Mouse (Mus musculus) gastrocnemius, postnatal 14 days (tissue): ENCODE measurements around the gene Spag16. TPM values are rescaled to one million over a fixed set of nuclear protein-coding genes. Genes with fewer than 3 reads are reported as not detected.
"Not testable (repeated sequence)": the region's sequence is repeated elsewhere in the genome, so short reads cannot be mapped to it uniquely, and the experiment has no call there.

ENCODE experiments used
- DNase-seq: peaks from one replicate; pipeline ENCODE4 v3.0.0; 2021; ENCODE audit warnings: mixed read lengths
- intact Hi-C: fragments of 180-260 bp; cut with DNase I; formaldehyde crosslinking; loops from one replicate; pipeline ENCODE4 v1.15.1; 2025; ENCODE audit warnings: low total_unique reads
- long read RNA-seq, 2 experiments: library from polyadenylated mRNA; stranded (forward); transcript quantifications; one replicate each; pipeline ENCODE4 v2.0.0; 2021
- total RNA-seq, 2 experiments: library from RNA; stranded (reverse); gene quantifications; 2 replicates each; pipeline ENCODE4 v1.2.3; 2021

The Spag16 gene
- not detected for total RNA-seq
- long read RNA-seq, experiment 1, result 0 reads
- long read RNA-seq, experiment 2, result 0 reads

GRCm38 (mm10) chr1:69826806-69827703, at the start of gene Spag16:
Spag16 (plus strand) TSS chr1:69826970.
- peak; percentile 6 for DNase-seq
- intact Hi-C loops, result no loop called here

- intact Hi-C loops, result no loop called here
- DNase-seq, result no peak
These were observed 41.6 kb upstream of the Spag16 start for GRCm38 (mm10) chr1:69785129-69785528.

- DNase-seq, result no peak
- intact Hi-C loops, result no loop called here
These were observed 40.1 kb upstream of the Spag16 start for GRCm38 (mm10) chr1:69786716-69787115.

GRCm38 (mm10) chr1:69787379-69787778, 39.4 kb upstream of the Spag16 start:
- intact Hi-C loops, result no loop called here
- no peak for DNase-seq

- intact Hi-C loops, result no loop called here
These were observed 36.2 kb upstream of the Spag16 start for GRCm38 (mm10) chr1:69790337-69791250.

GRCm38 (mm10) chr1:69798948-69799565, 27.7 kb upstream of the Spag16 start:
- intact Hi-C loops, result no loop called here
- DNase-seq, result no peak

More at GRCm38 (mm10) chr1:69790337-69791250, 36.2 kb upstream of the Spag16 start:
- DNase-seq, result peak; percentile 42

GRCm38 (mm10) chr1:69810161-69810560, 16.6 kb upstream of the Spag16 start:
- DNase-seq, result no peak
- intact Hi-C loops, result no loop called here

- intact Hi-C loops, DNase-seq: not testable (repeated sequence)
These were observed 1.1 kb upstream of the Spag16 start for GRCm38 (mm10) chr1:69825635-69826034.

- intact Hi-C loops, result no loop called here
- DNase-seq, result no peak
These were observed 2.2 kb downstream of the Spag16 start for GRCm38 (mm10) chr1:69828872-69829479.

- intact Hi-C loops, result no loop called here
- DNase-seq, result no peak
These were observed 3.8 kb downstream of the Spag16 start for GRCm38 (mm10) chr1:69830586-69830985.

- intact Hi-C loops, result no loop called here
These were observed 4.2 kb downstream of the Spag16 start for GRCm38 (mm10) chr1:69831002-69831401.

GRCm38 (mm10) chr1:69833476-69833875, 6.7 kb downstream of the Spag16 start:
- DNase-seq, intact Hi-C loops: not testable (repeated sequence)

More at GRCm38 (mm10) chr1:69831002-69831401, 4.2 kb downstream of the Spag16 start:
- no peak for DNase-seq

- intact Hi-C loops, result no loop called here
- no peak for DNase-seq
These were observed 26.7 kb downstream of the Spag16 start for GRCm38 (mm10) chr1:69853436-69853835.

- no peak for DNase-seq
- intact Hi-C loops, result no loop called here
These were observed 41.0 kb downstream of the Spag16 start for GRCm38 (mm10) chr1:69867776-69868175.

- no peak for DNase-seq
- intact Hi-C loops, result no loop called here
These were observed 129.8 kb downstream of the Spag16 start for GRCm38 (mm10) chr1:69956606-69957005.

GRCm38 (mm10) chr1:69996874-69997273, 170.1 kb downstream of the Spag16 start:
- DNase-seq, result no peak
- intact Hi-C loops, result no loop called here

- intact Hi-C loops, result no loop called here
- DNase-seq, result no peak
These were observed 186.2 kb downstream of the Spag16 start for GRCm38 (mm10) chr1:70012991-70013390.

GRCm38 (mm10) chr1:70037384-70037783, 210.6 kb downstream of the Spag16 start:
- DNase-seq, result no peak
- intact Hi-C loops, result no loop called here

GRCm38 (mm10) chr1:70067404-70067803, 240.6 kb downstream of the Spag16 start:
- DNase-seq, result no peak
- intact Hi-C loops, result no loop called here
